14 mouse cellular contexts compared by ENCODE assay signal in genomic region chr2:118963007-118963675, GRCm38 (mm10). TPM values are rescaled to one million over a fixed set of nuclear protein-coding genes. Genes with fewer than 3 reads are reported as not detected.
DNase-seq lines count a peak whose midpoint lies in the region; ATAC-seq and TF ChIP-seq lines count a peak whose summit lies in the region.
"Had no signal": no experiment of that assay in that cellular context is flagged by ENCODE, and none has a peak within 500 bp of the region (broad histone marks: within the 10 kb centered on the region; RNA-seq: fewer than 3 reads in every experiment).

No protein-coding gene starts in this region.

- no peak overlapping the region for H3K27ac ChIP-seq in intestine, postnatal 0 days (ENCODE audit: low read depth, low read length)
- H3K27ac ChIP-seq in intestine, embryonic 16.5 days (ENCODE audit: low read length) = no peak overlapping the region
- H3K27ac ChIP-seq in CH12.LX (ENCODE audit: insufficient read depth, low read depth) = no peak overlapping the region
- H3K27ac ChIP-seq in liver, embryonic 15.5 days (replicated peaks) = peak overlapping the region; percentile 85
- H3K27ac ChIP-seq: heart, embryonic 15.5 days; lung, embryonic 15.5 days; midbrain, embryonic 15.5 days had no signal

- H3K4me1 ChIP-seq in intestine, postnatal 0 days (replicated peaks; ENCODE audit: control insufficient read depth, insufficient read depth, low read length) = no peaks in the 10 kb centered on the region
- no peaks in the 10 kb centered on the region for H3K4me1 ChIP-seq in intestine, embryonic 16.5 days (ENCODE audit: control insufficient read depth, insufficient read depth, low read length)
- H3K4me1 ChIP-seq in CH12.LX (ENCODE audit: control insufficient read depth in 1 of 2, insufficient read depth in 2 of 2) = peaks cover 25 to 57% of the 10 kb centered on the region in 2 experiments
- H3K4me1 ChIP-seq in liver, embryonic 15.5 days (replicated peaks) = peaks cover 59% of the 10 kb centered on the region
- H3K4me1 ChIP-seq: heart, embryonic 15.5 days; lung, embryonic 15.5 days; midbrain, embryonic 15.5 days had no signal

- H3K79me2 ChIP-seq in CH12.LX (replicated peaks; ENCODE audit: control insufficient read depth, extremely low read depth, insufficient read depth, poor library complexity, severe bottlenecking) = no peaks in the 10 kb centered on the region

- H3K4me3 ChIP-seq in intestine, postnatal 0 days (ENCODE audit: low read depth, low read length) = no peak overlapping the region
- H3K4me3 ChIP-seq in intestine, embryonic 16.5 days (ENCODE audit: low read length) = no peak overlapping the region
- no peak overlapping the region for H3K4me3 ChIP-seq in CH12.LX (replicated peaks in 1 of 3; ENCODE audit: low read depth in 2 of 3, low read length in 2 of 3, poor library complexity in 1 of 3)
- H3K4me3 ChIP-seq in liver, embryonic 15.5 days (replicated peaks) = no peak overlapping the region; the same call in 1 of the 2 replicates
- H3K4me3 ChIP-seq: heart, embryonic 15.5 days; lung, embryonic 15.5 days; midbrain, embryonic 15.5 days had no signal

- WGBS in intestine, postnatal 0 days = 55% methylated on average over 9 of the region's 9 CpGs
- WGBS in intestine, embryonic 16.5 days = 49% methylated on average over 9 of the region's 9 CpGs
- WGBS in liver, embryonic 15.5 days (ENCODE audit: insufficient replicate concordance) = 26% methylated on average over 9 of the region's 9 CpGs

- dilution Hi-C loops in CH12.LX (cut with MboI; ENCODE audit: extremely low pct_ligation_motif_present, extremely low pct_unique_long_range_greater_than_20kb, low sequenced_read_pairs) = no loop called here

- H3K27me3 ChIP-seq in intestine, postnatal 0 days (replicated peaks; ENCODE audit: control insufficient read depth, insufficient read depth, low read length) = no peaks in the 10 kb centered on the region
- no peaks in the 10 kb centered on the region for H3K27me3 ChIP-seq in intestine, embryonic 16.5 days (replicated peaks; ENCODE audit: control insufficient read depth, insufficient read depth, low read length)
- H3K27me3 ChIP-seq in CH12.LX (replicated peaks) = no peaks in the 10 kb centered on the region
- no peaks in the 10 kb centered on the region for H3K27me3 ChIP-seq in liver, embryonic 15.5 days
- H3K27me3 ChIP-seq: heart, embryonic 15.5 days; lung, embryonic 15.5 days; midbrain, embryonic 15.5 days had no signal

- intact Hi-C loops in left cerebral cortex, postnatal 4 days (cut with DNase I) = no loop called here

- no peak for TF ChIP-seq EP300 in CH12.LX (IDR thresholded peaks at IDR 0.05; ENCODE audit: low read length)

- no peak for TF ChIP-seq POLR2A in CH12.LX (IDR thresholded peaks at IDR 0.05; ENCODE audit: low read depth, low read length)

- ATAC-seq in intestine, postnatal 0 days = no peak
- ATAC-seq in intestine, embryonic 16.5 days = no peak
- ATAC-seq in liver, embryonic 15.5 days (ENCODE audit: insufficient read depth) = peak; percentile 82
- ATAC-seq: midbrain, embryonic 15.5 days had no signal

- no peaks in the 10 kb centered on the region for H3K9me3 ChIP-seq in intestine, postnatal 0 days (ENCODE audit: control insufficient read depth)
- H3K9me3 ChIP-seq in intestine, embryonic 16.5 days (ENCODE audit: control insufficient read depth, low read length) = no peaks in the 10 kb centered on the region
- H3K9me3 ChIP-seq in CH12.LX (replicated peaks; ENCODE audit: low read length) = peaks cover 5% of the 10 kb centered on the region
- no peaks in the 10 kb centered on the region for H3K9me3 ChIP-seq in liver, embryonic 15.5 days (replicated peaks)
- H3K9me3 ChIP-seq: heart, embryonic 15.5 days; lung, embryonic 15.5 days; midbrain, embryonic 15.5 days had no signal

- no peak overlapping the region for H3K4me2 ChIP-seq in intestine, postnatal 0 days (replicated peaks; ENCODE audit: low read depth)
- H3K4me2 ChIP-seq in intestine, embryonic 16.5 days (ENCODE audit: low read depth, low read length) = no peak overlapping the region
- no peak overlapping the region for H3K4me2 ChIP-seq in CH12.LX (ENCODE audit: insufficient read depth, low read depth, poor library complexity, severe bottlenecking)
- peak overlapping the region; percentile 51 for H3K4me2 ChIP-seq in liver, embryonic 15.5 days
- H3K4me2 ChIP-seq: heart, embryonic 15.5 days; lung, embryonic 15.5 days; midbrain, embryonic 15.5 days had no signal

- H3K9ac ChIP-seq in intestine, postnatal 0 days (ENCODE audit: low read depth, low read length) = no peak overlapping the region
- no peak overlapping the region for H3K9ac ChIP-seq in intestine, embryonic 16.5 days (ENCODE audit: low read depth, low read length)
- H3K9ac ChIP-seq in CH12.LX (ENCODE audit: insufficient read depth, low read depth) = no peak overlapping the region
- H3K9ac ChIP-seq in liver, embryonic 15.5 days = no peak overlapping the region
- H3K9ac ChIP-seq: heart, embryonic 15.5 days; lung, embryonic 15.5 days; midbrain, embryonic 15.5 days had no signal

- peak; percentile 44 for TF ChIP-seq CTCF in intestine, postnatal 0 days (IDR thresholded peaks at IDR 0.05; ENCODE audit: low read depth)
- peak in 1 of 2 experiments; percentile 23; a peak in 1 of 4 replicates for TF ChIP-seq CTCF in CH12.LX (conservative IDR thresholded peaks at IDR 0.05 in 1 of 2, IDR thresholded peaks at IDR 0.05 in 1 of 2; ENCODE audit: low read depth in 2 of 2, low read length in 2 of 2)

- H3K36me3 ChIP-seq in intestine, postnatal 0 days (ENCODE audit: control insufficient read depth, insufficient read depth) = no peaks in the 10 kb centered on the region
- H3K36me3 ChIP-seq in intestine, embryonic 16.5 days (ENCODE audit: control insufficient read depth, insufficient read depth, low read length) = no peaks in the 10 kb centered on the region
- no peaks in the 10 kb centered on the region for H3K36me3 ChIP-seq in CH12.LX (replicated peaks in 1 of 2; ENCODE audit: control insufficient read depth in 1 of 2, insufficient read depth in 1 of 2, low read length in 1 of 2)
- H3K36me3 ChIP-seq in liver, embryonic 15.5 days (replicated peaks) = no peaks in the 10 kb centered on the region
- H3K36me3 ChIP-seq: heart, embryonic 15.5 days; lung, embryonic 15.5 days; midbrain, embryonic 15.5 days had no signal

- peak; percentile 6 for TF ChIP-seq RAD21 in CH12.LX (IDR thresholded peaks at IDR 0.05; ENCODE audit: low read depth, low read length)

- DNase-seq in CH12.LX (ENCODE audit: extremely low read depth) (no peak), R1 (ENCODE audit: low read depth, low spot score) (peak; percentile 43)
- no peak for DNase-seq in spleen, adult 18-20 months
- DNase-seq in left cerebral cortex, postnatal 4 days = no peak
- DNase-seq in spleen, postnatal 10 days (ENCODE audit: low spot score in 2 of 2) = no peak
- DNase-seq: cerebellum, postnatal 36 days; kidney, postnatal 14 days; right cerebral cortex, postnatal 25 days had no signal

- in situ Hi-C loops in CH12.LX (cut with MboI; ENCODE audit: low pct_ligation_motif_present, low pct_unique_long_range_greater_than_20kb, low sequenced_read_pairs) = loop anchor here (5.0 kb wide), 1 partner anchor 36 kb away; the partner anchor contains the start of gene Chst14

TF ChIP-seq in CH12.LX, 34 proteins besides CTCF, POLR2A, EP300 and RAD21:
- 0 out of 2 replicates have a peak, but pooled peaks have one; percentile 9 for TF ChIP-seq SMC3 (IDR thresholded peaks at IDR 0.05; ENCODE audit: low read depth, low read length)
- TF ChIP-seq MAZ (IDR thresholded peaks at IDR 0.05; ENCODE audit: low read depth, low read length) = no peak
- no peak for TF ChIP-seq GABPA (IDR thresholded peaks at IDR 0.05; ENCODE audit: insufficient replicate concordance, low read depth, low read length)

RNA-seq across cellular contexts. Expression of gene Chst14, which starts 36.8 kb away (rescaled TPM):
- 6.7 and 7.4 TPM in 2 replicates for polyA plus RNA-seq in intestine, postnatal 0 days (2015; fragmentation: Nextera tagmentation; extraction: Ambion mirVana)
- polyA plus RNA-seq in intestine, embryonic 16.5 days (2015; fragmentation: Nextera tagmentation; extraction: Ambion mirVana) = 16.1 and 16.6 TPM in 2 replicates
- total RNA-seq in CH12.LX (2012; rRNA removed) (4.4 and 5.1 TPM in 2 replicates), CH12.LX (2014; rRNA removed) (3.1 and 4.7 TPM in 2 replicates)
- polyA plus RNA-seq in CH12.LX (2012; ENCODE audit: insufficient read length, low read depth) = 6.7 and 8.4 TPM in 2 replicates
- polyA plus RNA-seq in liver, embryonic 15.5 days (2015; fragmentation: Nextera tagmentation; extraction: Ambion mirVana) = 4.5 and 5.7 TPM in 2 replicates
- 1 to 10 TPM; 4.0 to 4.3 TPM for total RNA-seq in left cerebral cortex, postnatal 4 days (2021)
